Mouse (Mus musculus): ENCODE measurements around the gene Lypd6. TPM values are rescaled to one million over a fixed set of nuclear protein-coding genes. Genes with fewer than 3 reads are reported as not detected.
A peak's percentile ranks its signal among the peaks of the same experiment; 100 is the strongest.

Gene Lypd6
- polyA plus RNA-seq, 1 experiment from 2014 or later: 10.2 TPM

DNA sequence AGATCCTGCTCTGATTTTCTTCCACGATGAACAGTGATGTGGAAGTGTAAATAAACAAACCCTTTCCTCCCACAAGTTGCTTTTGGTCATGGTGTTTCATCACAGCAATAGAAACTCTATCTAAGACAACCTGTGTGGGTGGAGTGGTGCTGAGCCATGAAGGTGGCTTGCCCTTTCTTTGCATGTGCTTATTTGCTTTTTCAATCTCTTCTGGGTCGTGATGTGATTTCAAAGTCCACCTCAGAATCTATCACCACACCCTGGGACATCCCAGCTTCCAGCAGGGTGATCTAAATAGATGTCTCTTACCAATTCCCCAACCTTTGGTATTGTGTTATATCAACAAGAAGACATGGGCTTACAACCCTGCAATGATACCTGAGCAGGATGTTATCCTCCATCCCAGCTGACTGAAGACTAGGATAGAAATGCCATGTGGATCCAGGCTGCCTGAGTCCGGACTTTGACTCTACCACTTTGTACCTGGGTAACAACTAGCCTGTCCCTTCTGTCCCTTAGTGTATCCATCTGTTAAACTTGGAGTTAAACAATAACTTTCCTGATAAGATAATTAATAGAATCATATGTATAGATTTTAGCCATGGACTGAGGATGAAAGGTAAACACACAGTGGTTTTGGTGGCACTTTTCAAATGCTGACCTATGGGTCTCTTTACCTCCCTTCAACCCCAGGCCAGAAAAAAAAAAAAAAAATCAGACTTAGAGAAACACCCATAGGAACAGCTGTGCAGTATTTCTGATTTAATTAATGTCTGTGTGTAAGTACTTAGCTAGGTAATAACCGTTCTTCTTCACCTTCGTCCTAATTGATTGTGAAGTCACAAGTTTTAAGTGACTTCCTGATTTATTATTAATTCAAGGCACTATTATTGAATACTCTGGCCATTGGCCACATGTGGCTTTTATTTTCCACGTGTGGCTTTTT lies 83.3 kb downstream of the Lypd6 start:
- Histone ChIP-seq H3K9ac (no peak overlapping the region), H3K9me3 (no peaks in the 10 kb centered on the region), H3K36me3 (no peaks in the 10 kb centered on the region), H3K4me3 (no peak overlapping the region), H3K4me1 (replicated peaks) (0 out of 2 replicates have a peak, but pooled peaks cover 5% of the 10 kb centered on the region), H3K27me3 (no peaks in the 10 kb centered on the region), H3K27ac (replicated peaks) (no peak overlapping the region), H3K4me2 (no peak overlapping the region)
- no peak for ATAC-seq (ENCODE audit: low FRiP score, low read depth)
- 61% methylated on average over 6 of the region's 6 CpGs for WGBS

DNA sequence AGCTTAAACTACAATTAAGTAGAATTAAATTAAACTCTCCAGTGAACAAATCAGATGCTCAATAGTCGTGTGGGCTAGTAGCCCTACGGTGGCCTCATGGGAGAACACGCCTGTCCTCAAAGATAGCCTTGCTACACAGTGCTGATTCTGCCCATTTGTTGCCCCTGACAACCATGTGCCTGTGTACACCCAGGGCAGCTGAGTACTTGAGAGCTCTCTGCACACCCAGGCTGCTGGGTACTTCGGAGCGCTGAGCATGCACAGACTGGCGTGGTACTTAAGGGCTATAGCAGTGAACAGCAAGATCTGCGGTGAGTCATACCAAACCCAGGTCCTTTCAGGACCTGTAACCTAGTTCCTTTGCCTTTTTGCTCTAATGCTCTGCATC lies 84.0 kb downstream of the Lypd6 start:
- H3K4me3 ChIP-seq: no peak overlapping the region
- no peaks in the 10 kb centered on the region for H3K36me3 ChIP-seq
- H3K4me1 ChIP-seq (replicated peaks): 0 out of 2 replicates have a peak, but pooled peaks cover 5% of the 10 kb centered on the region
- peak; percentile 83 for ATAC-seq (ENCODE audit: low FRiP score, low read depth)
- no peak overlapping the region for H3K9ac ChIP-seq
- H3K4me2 ChIP-seq: no peak overlapping the region
- H3K27ac ChIP-seq (replicated peaks): no peak overlapping the region
- no peaks in the 10 kb centered on the region for H3K9me3 ChIP-seq
- 56% methylated on average over 7 of the region's 7 CpGs for WGBS
- H3K27me3 ChIP-seq: no peaks in the 10 kb centered on the region

DNA sequence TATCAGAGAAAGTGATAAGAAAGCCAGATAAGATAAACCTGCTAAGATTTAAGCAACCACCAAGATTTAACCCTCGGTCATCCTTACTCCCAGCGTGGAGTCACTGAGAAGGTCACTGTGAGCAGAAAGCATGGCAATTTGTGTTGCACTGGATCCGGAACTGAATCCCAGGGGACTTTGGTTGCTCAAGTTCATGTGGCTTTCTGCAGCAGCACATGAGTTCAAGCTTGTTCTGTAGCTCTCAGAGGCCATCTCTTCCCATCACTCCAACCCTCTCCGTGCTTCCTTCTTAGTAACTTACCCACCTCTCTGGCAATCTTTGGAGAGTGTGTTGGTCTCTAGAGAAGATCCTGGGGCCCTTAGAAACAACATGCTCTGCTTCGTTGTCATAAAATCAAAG lies 84.6 kb downstream of the Lypd6 start:
- no peak overlapping the region for H3K4me3 ChIP-seq
- whole genome bisulfite sequencing: 92% methylated on average over 5 of the region's 5 CpGs

DNA sequence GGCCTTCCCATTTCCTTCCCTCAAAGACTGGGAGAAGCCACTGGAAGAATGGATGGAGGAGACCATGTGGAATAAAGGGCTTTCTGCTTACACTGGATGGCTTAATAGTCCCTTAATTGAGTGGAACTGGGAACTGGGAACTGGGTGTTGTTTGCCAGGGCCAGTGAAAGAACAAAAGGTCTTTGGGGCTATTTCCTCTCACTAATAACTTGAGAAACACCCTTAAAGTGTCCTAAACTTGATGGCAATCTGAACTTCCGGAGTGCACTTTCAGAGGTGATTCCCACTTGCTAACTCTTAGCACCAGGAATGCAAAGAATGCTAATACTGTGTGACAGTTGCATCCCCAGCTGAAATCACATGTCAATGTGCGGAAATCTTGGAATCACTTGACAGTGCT lies 85.2 kb downstream of the Lypd6 start:
- Histone ChIP-seq H3K4me3 (no peak overlapping the region), H3K4me1 (replicated peaks) (0 out of 2 replicates have a peak, but pooled peaks cover 5% of the 10 kb centered on the region), H3K27ac (replicated peaks) (no peak overlapping the region), H3K9ac (no peak overlapping the region), H3K36me3 (no peaks in the 10 kb centered on the region), H3K27me3 (no peaks in the 10 kb centered on the region), H3K9me3 (no peaks in the 10 kb centered on the region), H3K4me2 (no peak overlapping the region)
- ATAC-seq (ENCODE audit: low FRiP score, low read depth): no peak
- WGBS: 82% methylated on average over 2 of the region's 2 CpGs

More for the DNA sequence above, 84.6 kb downstream of the Lypd6 start:
- Histone ChIP-seq H3K9ac (no peak overlapping the region), H3K4me1 (replicated peaks) (0 out of 2 replicates have a peak, but pooled peaks cover 5% of the 10 kb centered on the region), H3K27me3 (no peaks in the 10 kb centered on the region), H3K4me2 (no peak overlapping the region), H3K36me3 (no peaks in the 10 kb centered on the region), H3K9me3 (no peaks in the 10 kb centered on the region), H3K27ac (replicated peaks) (no peak overlapping the region)
- no peak for ATAC-seq (ENCODE audit: low FRiP score, low read depth)

DNA sequence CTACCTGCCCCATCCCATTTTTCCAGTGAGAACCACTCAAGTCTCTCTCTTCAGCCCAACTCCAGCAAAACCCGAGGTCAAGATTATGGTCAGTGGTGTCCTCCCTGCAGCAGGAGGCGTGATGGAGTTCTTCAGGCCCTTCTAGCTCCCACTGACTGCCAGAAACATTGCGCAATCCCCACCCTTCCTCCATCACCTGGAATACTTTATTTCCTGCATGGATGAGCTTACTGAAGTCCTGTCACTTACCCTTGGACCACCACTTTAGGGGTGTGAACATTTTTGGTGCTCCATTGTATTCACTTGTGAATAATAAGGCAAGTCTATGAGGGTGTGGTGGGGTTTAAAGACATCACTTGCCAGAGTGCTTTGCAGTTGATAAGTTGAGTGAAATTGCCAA lies 85.7 kb downstream of the Lypd6 start:
- 92% methylated on average over 3 of the region's 3 CpGs for WGBS
- H3K4me2 ChIP-seq: no peak overlapping the region
- no peaks in the 10 kb centered on the region for H3K36me3 ChIP-seq
- ATAC-seq (ENCODE audit: low FRiP score, low read depth): no peak
- H3K27ac ChIP-seq (replicated peaks): no peak overlapping the region
- 0 out of 2 replicates have a peak, but pooled peaks cover 5% of the 10 kb centered on the region for H3K4me1 ChIP-seq (replicated peaks)
- H3K9me3 ChIP-seq: no peaks in the 10 kb centered on the region
- no peak overlapping the region for H3K9ac ChIP-seq
- no peaks in the 10 kb centered on the region for H3K27me3 ChIP-seq
- no peak overlapping the region for H3K4me3 ChIP-seq

DNA sequence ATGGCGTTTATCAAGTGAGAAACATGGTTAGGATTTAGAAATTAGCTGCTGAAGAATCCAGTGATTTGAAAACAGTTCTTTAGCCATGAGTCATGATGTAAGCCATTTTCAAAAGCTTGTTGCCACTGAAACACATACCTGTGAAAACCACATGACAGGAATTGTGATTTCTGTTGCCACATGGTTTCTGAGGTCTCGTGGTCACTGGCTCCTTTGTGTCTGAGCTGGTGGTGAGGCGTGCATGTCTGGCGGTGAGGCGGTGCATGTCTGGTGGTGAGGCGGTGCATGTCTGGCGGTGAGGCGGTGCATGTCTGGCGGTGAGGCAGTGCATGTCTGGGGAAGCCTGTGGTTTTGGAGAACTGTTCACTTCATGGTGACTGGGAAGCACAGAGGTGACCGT lies 89.8 kb downstream of the Lypd6 start:
- Histone ChIP-seq H3K9ac (no peak overlapping the region), H3K4me3 (no peak overlapping the region), H3K9me3 (no peaks in the 10 kb centered on the region), H3K27me3 (no peaks in the 10 kb centered on the region), H3K4me1 (replicated peaks) (no peaks in the 10 kb centered on the region), H3K36me3 (no peaks in the 10 kb centered on the region), H3K4me2 (no peak overlapping the region), H3K27ac (replicated peaks) (no peak overlapping the region)
- ATAC-seq (ENCODE audit: low FRiP score, low read depth): no peak
- WGBS: 96% methylated on average over 10 of the region's 10 CpGs

DNA sequence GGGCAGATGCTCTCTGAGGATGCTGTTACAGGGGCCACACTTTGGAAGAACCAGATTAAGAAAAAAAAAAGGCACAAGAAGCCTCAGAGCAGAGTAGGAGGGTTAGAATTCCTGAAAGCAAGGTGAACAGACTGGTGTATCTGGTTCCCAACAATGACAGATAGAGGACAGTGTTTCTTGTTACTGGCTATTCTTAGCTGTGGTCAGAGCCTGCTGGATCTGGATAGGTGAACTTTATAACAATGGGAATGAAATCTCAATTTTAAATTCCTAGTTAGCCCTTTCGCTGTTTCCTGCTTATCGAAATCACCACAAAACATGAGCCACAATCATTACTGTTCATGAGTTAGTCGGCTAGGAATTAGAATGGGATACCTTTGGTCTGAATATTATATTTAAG lies 93.8 kb downstream of the Lypd6 start:
- Histone ChIP-seq H3K27me3 (no peaks in the 10 kb centered on the region), H3K27ac (replicated peaks) (no peak overlapping the region), H3K4me3 (no peak overlapping the region), H3K9ac (no peak overlapping the region), H3K36me3 (no peaks in the 10 kb centered on the region), H3K9me3 (no peaks in the 10 kb centered on the region), H3K4me2 (no peak overlapping the region), H3K4me1 (replicated peaks) (peaks cover 1% of the 10 kb centered on the region; the same call in 1 of the 2 replicates)
- no peak for ATAC-seq (ENCODE audit: low FRiP score, low read depth)
- 94% methylated on average over 3 of the region's 3 CpGs for WGBS

DNA sequence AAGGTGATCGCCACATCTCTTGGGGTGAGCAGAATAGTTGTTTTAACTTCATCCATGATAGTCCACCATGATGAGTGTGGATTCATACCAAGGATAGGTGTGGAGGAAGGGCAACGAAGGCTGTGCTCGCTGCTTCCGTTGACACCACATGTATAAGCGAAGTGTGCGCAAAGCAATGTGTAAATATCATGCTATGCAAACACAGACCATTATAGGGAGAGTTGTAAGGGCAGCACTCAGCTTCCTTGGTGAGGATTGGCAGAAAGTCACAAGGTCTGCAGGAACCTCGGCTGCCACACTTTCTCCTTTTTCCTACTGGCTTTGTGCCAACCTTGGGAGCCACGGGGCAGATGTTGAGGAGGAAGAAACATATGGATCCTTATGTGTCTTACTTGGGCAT lies 97.4 kb downstream of the Lypd6 start:
- no peak overlapping the region for H3K4me2 ChIP-seq
- H3K27ac ChIP-seq (replicated peaks): no peak overlapping the region
- no peak overlapping the region for H3K4me3 ChIP-seq
- no peak for ATAC-seq (ENCODE audit: low FRiP score, low read depth)
- H3K36me3 ChIP-seq: no peaks in the 10 kb centered on the region
- no peaks in the 10 kb centered on the region for H3K9me3 ChIP-seq
- H3K27me3 ChIP-seq: no peaks in the 10 kb centered on the region
- WGBS: 81% methylated on average over 8 of the region's 8 CpGs
- peaks cover 9% of the 10 kb centered on the region; the same call in 1 of the 2 replicates for H3K4me1 ChIP-seq (replicated peaks)
- no peak overlapping the region for H3K9ac ChIP-seq

DNA sequence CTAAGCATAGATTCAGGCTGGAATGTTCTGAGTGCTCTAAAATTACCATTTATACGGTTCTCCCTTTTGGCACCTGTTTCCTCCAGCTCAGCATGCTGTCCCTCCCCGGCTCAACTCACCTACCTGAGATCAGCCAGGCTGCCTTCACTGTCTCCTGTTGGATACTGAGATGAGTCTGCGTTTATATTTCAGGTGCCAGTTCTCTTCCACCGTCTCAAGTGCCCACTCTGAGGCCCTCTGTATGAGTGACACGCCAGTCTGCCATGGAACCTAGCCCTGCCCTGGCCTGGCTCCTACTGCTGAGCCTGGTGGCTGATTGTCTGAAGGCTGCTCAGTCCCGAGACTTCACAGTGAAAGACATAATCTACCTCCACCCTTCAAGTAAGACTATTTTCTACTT lies 99.0 kb downstream of the Lypd6 start:
- 62% methylated on average over 6 of the region's 6 CpGs for WGBS
- H3K4me1 ChIP-seq (replicated peaks): peaks cover 9% of the 10 kb centered on the region; the same call in 1 of the 2 replicates
- H3K9ac ChIP-seq: no peak overlapping the region
- H3K36me3 ChIP-seq: no peaks in the 10 kb centered on the region
- no peak overlapping the region; the same call in 1 of the 2 replicates for H3K27ac ChIP-seq (replicated peaks)
- H3K9me3 ChIP-seq: no peaks in the 10 kb centered on the region
- H3K4me3 ChIP-seq: no peak overlapping the region
- H3K27me3 ChIP-seq: no peaks in the 10 kb centered on the region
- ATAC-seq (ENCODE audit: low FRiP score, low read depth): 0 out of 2 replicates have a peak, but pooled peaks have one; percentile 34
- no peak overlapping the region for H3K4me2 ChIP-seq

DNA sequence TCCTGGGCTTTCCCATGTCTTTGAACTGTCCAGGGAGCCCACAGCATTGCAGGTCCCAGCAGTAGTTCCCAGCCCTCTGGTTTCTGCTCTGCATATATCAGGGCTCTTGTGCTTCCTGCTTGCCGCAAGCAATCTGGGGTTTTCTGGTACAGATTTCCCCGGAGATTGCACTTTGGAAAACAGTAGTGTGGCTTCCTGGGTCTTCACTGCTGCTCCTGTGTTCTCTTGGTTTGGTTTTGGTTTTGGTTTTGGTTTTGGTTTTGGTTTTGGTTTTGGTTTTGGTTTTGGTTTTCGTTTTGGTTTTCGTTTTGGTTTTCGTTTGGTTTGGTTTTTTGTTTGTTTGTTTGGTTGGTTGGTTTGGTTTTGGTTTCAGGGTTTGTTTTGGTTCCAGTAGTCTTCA lies 99.9 kb downstream of the Lypd6 start:
- Histone ChIP-seq H3K4me3 (no peak overlapping the region), H3K27ac (replicated peaks) (no peak overlapping the region)
- no peak for ATAC-seq (ENCODE audit: low FRiP score, low read depth)

DNA sequence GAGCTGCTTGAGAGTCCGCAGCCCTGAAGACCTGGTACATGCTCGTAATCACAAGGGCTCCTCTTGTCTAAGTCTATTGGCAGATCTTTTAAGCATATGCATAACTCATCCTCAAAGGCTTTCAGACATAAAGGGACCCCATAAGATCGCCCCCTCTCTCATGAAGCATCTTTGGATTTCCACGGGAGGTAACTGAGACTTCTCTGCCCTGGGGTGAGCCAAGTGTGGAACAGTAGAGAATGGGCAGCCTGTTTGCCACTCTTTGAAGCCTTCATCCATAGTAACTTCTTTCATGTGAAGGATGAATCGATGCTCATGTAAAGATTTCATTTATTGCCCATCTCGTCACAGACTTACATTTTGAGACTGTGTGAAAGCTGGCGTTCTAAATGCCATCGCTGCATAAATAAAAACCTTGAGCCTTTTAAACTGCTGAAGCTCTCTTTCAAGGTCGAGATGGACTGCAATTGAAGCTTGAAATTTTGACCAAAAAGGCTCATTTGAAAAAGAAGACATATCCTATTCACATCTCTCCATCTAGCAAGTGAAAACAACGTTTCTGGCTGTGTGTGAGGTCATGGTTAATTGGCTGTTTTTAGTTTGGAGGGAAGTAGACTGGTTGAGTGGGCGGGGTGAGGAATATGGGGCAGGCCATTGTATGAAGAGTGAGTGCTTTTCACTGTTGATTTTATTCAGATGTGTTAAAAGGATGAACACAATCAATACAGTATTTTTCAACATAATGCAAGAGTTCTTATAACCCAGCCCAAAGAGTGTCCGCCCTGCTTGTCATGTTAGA lies 107.7 kb downstream of the Lypd6 start:
- WGBS: 71% methylated on average over 12 of the region's 12 CpGs
- Histone ChIP-seq H3K4me2 (no peak overlapping the region), H3K9ac (no peak overlapping the region), H3K27ac (replicated peaks) (no peak overlapping the region), H3K9me3 (no peaks in the 10 kb centered on the region), H3K36me3 (no peaks in the 10 kb centered on the region), H3K4me3 (no peak overlapping the region), H3K4me1 (replicated peaks) (no peaks in the 10 kb centered on the region), H3K27me3 (no peaks in the 10 kb centered on the region)
- ATAC-seq (ENCODE audit: low FRiP score, low read depth): peak; percentile 30; the same call in 1 of the 2 replicates

More for the DNA sequence above, 99.9 kb downstream of the Lypd6 start:
- Histone ChIP-seq H3K27me3 (no peaks in the 10 kb centered on the region), H3K9ac (no peak overlapping the region), H3K9me3 (no peaks in the 10 kb centered on the region), H3K4me1 (replicated peaks) (peaks cover 9% of the 10 kb centered on the region; the same call in 1 of the 2 replicates), H3K4me2 (no peak overlapping the region), H3K36me3 (no peaks in the 10 kb centered on the region)
- WGBS: 77% methylated on average over 5 of the region's 5 CpGs

DNA sequence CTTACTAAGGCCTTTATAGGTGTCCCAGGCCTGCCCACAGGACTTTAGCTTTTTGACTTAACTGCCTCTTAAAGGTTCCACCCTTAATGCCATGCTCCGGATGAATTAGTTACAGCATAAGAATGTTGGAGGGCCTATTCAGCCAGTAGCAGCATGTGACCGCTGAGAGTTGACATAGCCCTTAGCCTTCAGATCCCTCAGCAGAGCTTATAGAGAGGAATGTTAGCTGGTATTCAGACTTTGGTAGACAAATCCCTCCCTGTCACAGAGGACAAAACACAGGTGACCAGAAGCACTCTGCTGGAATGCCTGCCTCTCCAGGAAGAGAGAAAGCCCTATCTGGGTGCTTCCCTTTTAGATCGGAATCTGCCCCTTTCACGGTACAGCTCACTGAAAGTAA lies 109.5 kb downstream of the Lypd6 start:
- 74% methylated on average over 4 of the region's 4 CpGs for WGBS
- Histone ChIP-seq H3K4me3 (no peak overlapping the region), H3K9me3 (no peaks in the 10 kb centered on the region), H3K36me3 (no peaks in the 10 kb centered on the region), H3K27ac (replicated peaks) (no peak overlapping the region), H3K4me2 (no peak overlapping the region), H3K27me3 (no peaks in the 10 kb centered on the region), H3K4me1 (replicated peaks) (no peaks in the 10 kb centered on the region), H3K9ac (no peak overlapping the region)
- ATAC-seq (ENCODE audit: low FRiP score, low read depth): no peak
